Mouse (Mus musculus) brain, embryonic 14.5 days (tissue): ENCODE measurements around the gene Ctps2.

Experiments
- CTCF ChIP-seq: fragments of 200-500 bp; IDR thresholded peaks from 2 replicates; pipeline ENCODE4 v1.5.1; 2012; ENCODE audit warnings: inconsistent platforms, mild to moderate bottlenecking, moderate library complexity, borderline replicate concordance; ENCODE audit not compliant: insufficient read depth, insufficient read length; ENCODE audit errors: extremely low read depth
- POLR2A ChIP-seq: fragments of 200-500 bp; IDR thresholded peaks from 2 replicates; pipeline ENCODE4 v1.6.1; 2012; ENCODE audit warnings: mild to moderate bottlenecking, inconsistent platforms, borderline replicate concordance; ENCODE audit not compliant: poor library complexity, insufficient read depth, insufficient read length, severe bottlenecking; ENCODE audit errors: extremely low read depth

DNA sequence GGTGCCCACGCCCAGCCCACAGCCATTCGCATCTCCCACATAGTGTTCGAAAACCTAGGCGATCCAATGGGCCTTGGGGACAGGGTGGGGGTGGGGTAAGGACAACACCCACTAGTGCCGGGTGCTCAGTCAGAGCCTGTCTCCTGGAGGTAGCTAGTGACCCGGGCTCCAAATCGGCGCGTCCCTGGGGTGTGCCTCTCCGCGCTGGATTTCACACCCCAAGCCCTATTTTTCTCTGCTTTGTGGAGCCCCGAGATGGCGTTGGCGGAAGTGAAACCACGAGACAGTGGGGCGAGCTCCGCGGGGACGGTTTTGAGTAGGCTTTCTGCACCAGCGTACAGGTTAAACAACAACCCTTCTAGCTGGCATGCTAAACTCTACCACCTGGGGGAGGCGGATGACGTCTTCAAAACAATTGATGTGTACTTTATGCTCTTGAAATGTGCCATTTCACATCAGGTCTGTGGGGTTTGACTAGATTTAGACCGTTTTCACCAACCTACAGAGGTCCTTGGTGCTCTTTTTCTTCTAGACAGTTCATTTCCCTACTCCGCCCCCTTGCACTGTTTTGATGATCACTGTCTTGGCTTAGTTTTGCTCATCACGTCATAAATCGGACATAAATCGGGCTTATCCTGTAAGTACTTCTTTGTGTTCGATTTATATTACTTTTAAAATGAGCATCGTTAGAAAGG is 1.1 kb downstream of the Ctps2 start:
- TF ChIP-seq POLR2A (no peak), CTCF (no peak)
